Mouse (Mus musculus): Measurements from ENCODE around the gene Aspa. TPM values are rescaled to one million over a fixed set of nuclear protein-coding genes. Genes with fewer than 3 reads are reported as not detected.

Aspa gene
- 33.6 TPM for polyA plus RNA-seq (2014; fragmentation: Illumina TruSeq; extraction: RNeasy Lipid Tissue Mini Kit (QIAGEN cat#74804); ENCODE audit: low read depth, low replicate concordance)

GRCm38 (mm10) chr11:73329442-73329841 lies at the start of gene Aspa, which contains the start of the genes Gm49340 and Spata22:
Gene Aspa, minus strand, starts transcription at chr11:73329596.
Gene Gm49340, plus strand, starts transcription at chr11:73329741.
Gene Spata22, plus strand, starts transcription at chr11:73329741.

DNA sequence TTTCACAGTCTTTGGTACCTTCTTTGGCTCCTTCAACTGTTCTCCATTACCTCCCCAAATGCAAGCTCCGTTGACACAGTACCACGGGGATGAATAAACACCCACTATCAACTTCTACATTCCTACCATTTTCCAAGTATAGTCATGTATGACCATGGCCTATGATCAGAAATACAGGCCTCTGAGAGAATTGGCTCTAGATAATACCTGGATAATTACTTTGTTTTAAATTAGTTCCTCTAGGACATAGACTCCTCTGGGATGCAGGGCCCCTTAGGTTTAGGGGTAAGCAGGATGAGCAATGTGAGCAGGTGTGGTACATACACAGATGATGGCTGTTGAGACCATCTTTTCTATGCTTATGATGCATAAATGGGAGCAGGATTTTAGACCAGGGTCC lies 41.5 kb upstream of the Aspa start, which contains the start of gene Olfr376:
Olfr376 (plus strand) TSS at position 301 of the 400 bp plus-strand sequence.

DNA sequence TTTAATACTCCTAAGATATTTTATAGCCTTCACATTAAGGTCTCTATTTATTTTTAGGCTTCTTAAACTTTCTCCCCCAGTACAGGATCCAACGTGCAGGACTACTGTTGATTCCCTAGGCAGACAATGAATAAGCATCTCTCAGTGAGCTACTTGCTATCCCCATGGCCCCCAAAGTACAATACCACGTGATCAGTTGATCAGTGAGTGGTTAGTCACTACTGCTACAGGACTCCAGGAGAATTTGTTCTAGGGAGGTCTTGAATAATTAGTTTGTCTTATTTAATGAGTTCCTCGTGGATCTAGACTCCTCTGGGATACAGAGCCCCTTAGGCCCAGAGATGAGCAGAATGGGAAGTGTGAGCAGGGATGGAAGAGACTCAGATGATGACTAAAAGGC lies 21.1 kb upstream of the Aspa start, which contains the start of gene Olfr20:
Olfr20 (plus strand) TSS at position 301 of the 400 bp plus-strand sequence.

GRCm38 (mm10) chr11:73267267-73267666 lies 62.1 kb downstream of the Aspa start, which contains the start of gene Trpv3:
Gene Trpv3, plus strand, starts transcription at chr11:73267388.

Other genes starting within 250 kb of the Aspa start
- 0.17 TPM for gene Itgae, start 239.0 kb downstream of the Aspa start, polyA plus RNA-seq (2014; fragmentation: Illumina TruSeq; extraction: RNeasy Lipid Tissue Mini Kit (QIAGEN cat#74804); ENCODE audit: low read depth, low replicate concordance)
- gene Haspin, start 191.3 kb downstream of the Aspa start, polyA plus RNA-seq (2014; fragmentation: Illumina TruSeq; extraction: RNeasy Lipid Tissue Mini Kit (QIAGEN cat#74804); ENCODE audit: low read depth, low replicate concordance), result 0.58 TPM
- 1.3 TPM for gene P2rx5, start 169.2 kb downstream of the Aspa start, polyA plus RNA-seq (2014; fragmentation: Illumina TruSeq; extraction: RNeasy Lipid Tissue Mini Kit (QIAGEN cat#74804); ENCODE audit: low read depth, low replicate concordance)
- gene Emc6, start 152.6 kb downstream of the Aspa start, polyA plus RNA-seq (2014; fragmentation: Illumina TruSeq; extraction: RNeasy Lipid Tissue Mini Kit (QIAGEN cat#74804); ENCODE audit: low read depth, low replicate concordance), result 53.9 TPM
- gene Tax1bp3, start 152.5 kb downstream of the Aspa start, polyA plus RNA-seq (2014; fragmentation: Illumina TruSeq; extraction: RNeasy Lipid Tissue Mini Kit (QIAGEN cat#74804); ENCODE audit: low read depth, low replicate concordance), result 35.5 TPM
- 9.3 TPM for gene Ctns, start 130.6 kb downstream of the Aspa start, polyA plus RNA-seq (2014; fragmentation: Illumina TruSeq; extraction: RNeasy Lipid Tissue Mini Kit (QIAGEN cat#74804); ENCODE audit: low read depth, low replicate concordance)
- 4.0 TPM for gene Shpk, start 130.1 kb downstream of the Aspa start, polyA plus RNA-seq (2014; fragmentation: Illumina TruSeq; extraction: RNeasy Lipid Tissue Mini Kit (QIAGEN cat#74804); ENCODE audit: low read depth, low replicate concordance)
- 0.35 TPM for gene Trpv1, start 95.3 kb downstream of the Aspa start, polyA plus RNA-seq (2014; fragmentation: Illumina TruSeq; extraction: RNeasy Lipid Tissue Mini Kit (QIAGEN cat#74804); ENCODE audit: low read depth, low replicate concordance)
- gene Trpv3, start 62.2 kb downstream of the Aspa start, polyA plus RNA-seq (2014; fragmentation: Illumina TruSeq; extraction: RNeasy Lipid Tissue Mini Kit (QIAGEN cat#74804); ENCODE audit: low read depth, low replicate concordance), result 0.29 TPM
- not detected for gene Gm49340, start 145 bp upstream of the Aspa start, polyA plus RNA-seq (2014; fragmentation: Illumina TruSeq; extraction: RNeasy Lipid Tissue Mini Kit (QIAGEN cat#74804); ENCODE audit: low read depth, low replicate concordance)
- gene Spata22, start 145 bp upstream of the Aspa start, polyA plus RNA-seq (2014; fragmentation: Illumina TruSeq; extraction: RNeasy Lipid Tissue Mini Kit (QIAGEN cat#74804); ENCODE audit: low read depth, low replicate concordance), result 3.1 TPM
- gene Olfr20, start 21.2 kb upstream of the Aspa start, polyA plus RNA-seq (2014; fragmentation: Illumina TruSeq; extraction: RNeasy Lipid Tissue Mini Kit (QIAGEN cat#74804); ENCODE audit: low read depth, low replicate concordance), result not detected
- gene Olfr376, start 41.6 kb upstream of the Aspa start, polyA plus RNA-seq (2014; fragmentation: Illumina TruSeq; extraction: RNeasy Lipid Tissue Mini Kit (QIAGEN cat#74804); ENCODE audit: low read depth, low replicate concordance), result not detected
- not detected for gene Olfr1, start 70.0 kb upstream of the Aspa start, polyA plus RNA-seq (2014; fragmentation: Illumina TruSeq; extraction: RNeasy Lipid Tissue Mini Kit (QIAGEN cat#74804); ENCODE audit: low read depth, low replicate concordance)
- not detected for gene Olfr378, start 98.9 kb upstream of the Aspa start, polyA plus RNA-seq (2014; fragmentation: Illumina TruSeq; extraction: RNeasy Lipid Tissue Mini Kit (QIAGEN cat#74804); ENCODE audit: low read depth, low replicate concordance)
- not detected for gene Olfr380, start 127.9 kb upstream of the Aspa start, polyA plus RNA-seq (2014; fragmentation: Illumina TruSeq; extraction: RNeasy Lipid Tissue Mini Kit (QIAGEN cat#74804); ENCODE audit: low read depth, low replicate concordance)
- gene Olfr381, start 162.0 kb upstream of the Aspa start, polyA plus RNA-seq (2014; fragmentation: Illumina TruSeq; extraction: RNeasy Lipid Tissue Mini Kit (QIAGEN cat#74804); ENCODE audit: low read depth, low replicate concordance), result not detected
- gene Olfr382, start 187.6 kb upstream of the Aspa start, polyA plus RNA-seq (2014; fragmentation: Illumina TruSeq; extraction: RNeasy Lipid Tissue Mini Kit (QIAGEN cat#74804); ENCODE audit: low read depth, low replicate concordance), result not detected

All from adrenal gland, adult 10 weeks (tissue).